Comparison of ENCODE assay signal across 8 mouse cellular contexts in genomic region chr12:102302831-102303351, GRCm38 (mm10). TPM values are rescaled to one million over a fixed set of nuclear protein-coding genes. Genes with fewer than 3 reads are reported as not detected.
DNase-seq lines count a peak whose midpoint lies in the region; ATAC-seq lines count a peak whose summit lies in the region.

No protein-coding gene starts in this region.

- no peaks in the 10 kb centered on the region for H3K9me3 ChIP-seq in heart, embryonic 15.5 days (replicated peaks)
- no peaks in the 10 kb centered on the region for H3K9me3 ChIP-seq in stomach, embryonic 15.5 days
- no peaks in the 10 kb centered on the region for H3K9me3 ChIP-seq in forebrain, embryonic 15.5 days
- no peaks in the 10 kb centered on the region for H3K9me3 ChIP-seq in forebrain, embryonic 16.5 days (ENCODE audit: control insufficient read depth, low read length)

- peak; percentile 45 for ATAC-seq in heart, embryonic 15.5 days (replicated peaks; ENCODE audit: insufficient number of reproducible peaks, insufficient read depth, low FRiP score, low read depth)
- peak; percentile 51; the same call in 1 of the 2 replicates for ATAC-seq in stomach, embryonic 15.5 days (ENCODE audit: insufficient read depth, low FRiP score, low read depth)
- ATAC-seq in forebrain, embryonic 15.5 days (replicated peaks) = no peak
- no peak for ATAC-seq in forebrain, embryonic 16.5 days

- peak; percentile 30 for DNase-seq in ovary, adult 18-20 months (ENCODE audit: low spot score)
- DNase-seq in ovary, postnatal 10 days (ENCODE audit: low spot score) = no peak
- peak; percentile 65 to 69 for DNase-seq in kidney, postnatal 36 days
- no peak for DNase-seq in left cerebral cortex, postnatal 14 days (ENCODE audit: low spot score in 2 of 2)

- H3K4me1 ChIP-seq in heart, embryonic 15.5 days (replicated peaks) = peaks cover 65% of the 10 kb centered on the region
- peaks cover 41% of the 10 kb centered on the region for H3K4me1 ChIP-seq in stomach, embryonic 15.5 days
- H3K4me1 ChIP-seq in forebrain, embryonic 15.5 days = peaks cover 16% of the 10 kb centered on the region
- peaks cover 16% of the 10 kb centered on the region for H3K4me1 ChIP-seq in forebrain, embryonic 16.5 days (replicated peaks; ENCODE audit: control insufficient read depth, insufficient read depth, low read length)

- no peak overlapping the region for H3K9ac ChIP-seq in heart, embryonic 15.5 days
- H3K9ac ChIP-seq in stomach, embryonic 15.5 days = no peak overlapping the region
- H3K9ac ChIP-seq in forebrain, embryonic 15.5 days (replicated peaks) = no peak overlapping the region
- no peak overlapping the region for H3K9ac ChIP-seq in forebrain, embryonic 16.5 days (replicated peaks; ENCODE audit: low read depth, low read length)

- H3K4me3 ChIP-seq in heart, embryonic 15.5 days = no peak overlapping the region
- H3K4me3 ChIP-seq in stomach, embryonic 15.5 days (replicated peaks) = no peak overlapping the region
- no peak overlapping the region for H3K4me3 ChIP-seq in forebrain, embryonic 15.5 days
- H3K4me3 ChIP-seq in forebrain, embryonic 16.5 days (replicated peaks; ENCODE audit: low read length) = no peak overlapping the region

- WGBS in heart, embryonic 15.5 days = 60% methylated on average over 4 of the region's 4 CpGs
- 48% methylated on average over 4 of the region's 4 CpGs for WGBS in stomach, embryonic 15.5 days
- WGBS in forebrain, embryonic 15.5 days = 83% methylated on average over 4 of the region's 4 CpGs
- 83% methylated on average over 4 of the region's 4 CpGs for WGBS in forebrain, embryonic 16.5 days

- intact Hi-C loops in left cerebral cortex, postnatal 14 days (cut with DNase I) = no loop called here

- H3K27ac ChIP-seq in heart, embryonic 15.5 days = peak overlapping the region; percentile 71
- peak overlapping the region; percentile 46 for H3K27ac ChIP-seq in stomach, embryonic 15.5 days
- H3K27ac ChIP-seq in forebrain, embryonic 15.5 days (replicated peaks) = no peak overlapping the region
- no peak overlapping the region for H3K27ac ChIP-seq in forebrain, embryonic 16.5 days (ENCODE audit: low read length)

- H3K4me2 ChIP-seq in heart, embryonic 15.5 days = no peak overlapping the region
- no peak overlapping the region for H3K4me2 ChIP-seq in stomach, embryonic 15.5 days
- no peak overlapping the region for H3K4me2 ChIP-seq in forebrain, embryonic 15.5 days (replicated peaks)
- no peak overlapping the region for H3K4me2 ChIP-seq in forebrain, embryonic 16.5 days (ENCODE audit: low read length)

- H3K27me3 ChIP-seq in heart, embryonic 15.5 days = no peaks in the 10 kb centered on the region
- no peaks in the 10 kb centered on the region for H3K27me3 ChIP-seq in stomach, embryonic 15.5 days (replicated peaks)
- no peaks in the 10 kb centered on the region for H3K27me3 ChIP-seq in forebrain, embryonic 15.5 days
- no peaks in the 10 kb centered on the region for H3K27me3 ChIP-seq in forebrain, embryonic 16.5 days (replicated peaks; ENCODE audit: control insufficient read depth, insufficient read depth, low read length)

- no peaks in the 10 kb centered on the region for H3K36me3 ChIP-seq in heart, embryonic 15.5 days
- H3K36me3 ChIP-seq in stomach, embryonic 15.5 days = no peaks in the 10 kb centered on the region
- no peaks in the 10 kb centered on the region for H3K36me3 ChIP-seq in forebrain, embryonic 15.5 days
- H3K36me3 ChIP-seq in forebrain, embryonic 16.5 days (ENCODE audit: control insufficient read depth, insufficient read depth) = no peaks in the 10 kb centered on the region

RNA-seq across cellular contexts. Expression of gene Rin3, which starts 20.0 kb away (rescaled TPM):
- 9.0 and 11.2 TPM in 2 replicates for polyA plus RNA-seq in heart, embryonic 15.5 days (2015; fragmentation: Nextera tagmentation; extraction: Ambion mirVana)
- 10.5 TPM in 2 replicates for polyA plus RNA-seq in stomach, embryonic 15.5 days (2015; fragmentation: Nextera tagmentation; extraction: Ambion mirVana)
- polyA plus RNA-seq in forebrain, embryonic 15.5 days (2015; fragmentation: Nextera tagmentation; extraction: Ambion mirVana) = 1.3 and 1.7 TPM in 2 replicates
- polyA plus RNA-seq in forebrain, embryonic 16.5 days (2015; fragmentation: Nextera tagmentation; extraction: Ambion mirVana) = 1.7 and 3.3 TPM in 2 replicates
- 1 to 10 TPM; 3.2 to 4.5 TPM for total RNA-seq in left cerebral cortex, postnatal 14 days (2021)

Comparison
In these comparisons a context has a peak if more than half of its experiments do, and no peak if none do; other contexts are left out.
1. DNase-seq: peak in ovary, adult 18-20 months (single experiment) and kidney, postnatal 36 days (2 of 2); none in ovary, postnatal 10 days (single experiment) and left cerebral cortex, postnatal 14 days (0 of 2).
2. ATAC-seq: peak in heart, embryonic 15.5 days (single experiment) and stomach, embryonic 15.5 days (single experiment); none in forebrain, embryonic 15.5 days (single experiment) and forebrain, embryonic 16.5 days (single experiment).
3. H3K27ac ChIP-seq: peak in heart, embryonic 15.5 days (single experiment) and stomach, embryonic 15.5 days (single experiment); none in forebrain, embryonic 15.5 days (single experiment) and forebrain, embryonic 16.5 days (single experiment).